Mouse (Mus musculus): ENCODE measurements around the gene Cxcr4.

The Cxcr4 gene

DNA sequence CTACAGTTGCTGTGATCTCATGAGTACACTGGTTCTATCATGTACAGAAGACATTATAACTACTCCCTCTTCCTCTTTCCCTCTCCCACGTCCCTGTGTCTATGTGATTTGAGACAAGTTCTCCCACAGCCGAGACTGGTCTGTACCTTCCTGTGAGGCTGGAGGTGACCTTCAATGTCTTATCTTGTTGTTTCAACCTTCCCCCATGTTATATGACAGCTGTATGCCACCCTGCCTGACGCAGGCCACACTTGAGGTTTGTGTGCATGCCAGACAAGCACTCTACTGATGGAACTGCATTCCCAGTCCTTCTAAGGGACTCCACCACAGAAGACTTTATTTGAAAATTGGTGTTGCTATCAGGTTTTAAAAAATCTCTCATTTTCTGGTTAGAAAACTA is 21.1 kb downstream of the Cxcr4 start:
- DNase-seq (ENCODE audit: low read depth, low spot score): no peak

DNA sequence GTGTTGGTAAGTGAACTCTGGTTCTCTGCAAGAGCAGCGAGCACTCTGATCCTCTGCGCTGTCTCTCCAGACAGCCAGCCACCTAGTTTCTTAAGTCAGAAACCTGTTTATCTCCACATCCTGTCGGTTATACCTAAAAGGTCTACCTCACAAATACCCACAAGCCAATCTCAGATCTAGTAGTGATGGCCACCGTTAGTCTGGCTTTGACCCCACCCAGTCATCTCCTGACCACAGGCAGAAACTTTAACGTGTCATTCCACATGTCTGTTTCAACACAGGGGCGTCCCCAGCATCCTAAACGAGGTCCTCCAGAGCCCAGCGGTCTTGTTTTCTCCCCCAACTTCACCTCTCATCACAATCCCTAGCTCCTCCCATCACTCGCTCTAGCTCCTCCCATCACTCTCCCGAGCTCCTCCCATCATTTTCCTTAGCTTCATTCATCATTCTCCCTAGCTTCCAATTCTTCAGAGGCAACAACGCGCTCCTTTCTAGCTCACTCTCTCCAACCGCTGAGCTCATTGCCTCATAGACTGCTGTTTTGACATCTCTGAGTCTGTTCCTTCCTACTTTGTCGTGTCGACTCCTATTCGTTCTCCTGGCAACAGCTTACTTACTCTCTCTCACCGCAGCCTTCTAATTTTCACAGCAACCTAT is 22.0 kb downstream of the Cxcr4 start:
- DNase-seq (ENCODE audit: low read depth, low spot score): no peak

DNA sequence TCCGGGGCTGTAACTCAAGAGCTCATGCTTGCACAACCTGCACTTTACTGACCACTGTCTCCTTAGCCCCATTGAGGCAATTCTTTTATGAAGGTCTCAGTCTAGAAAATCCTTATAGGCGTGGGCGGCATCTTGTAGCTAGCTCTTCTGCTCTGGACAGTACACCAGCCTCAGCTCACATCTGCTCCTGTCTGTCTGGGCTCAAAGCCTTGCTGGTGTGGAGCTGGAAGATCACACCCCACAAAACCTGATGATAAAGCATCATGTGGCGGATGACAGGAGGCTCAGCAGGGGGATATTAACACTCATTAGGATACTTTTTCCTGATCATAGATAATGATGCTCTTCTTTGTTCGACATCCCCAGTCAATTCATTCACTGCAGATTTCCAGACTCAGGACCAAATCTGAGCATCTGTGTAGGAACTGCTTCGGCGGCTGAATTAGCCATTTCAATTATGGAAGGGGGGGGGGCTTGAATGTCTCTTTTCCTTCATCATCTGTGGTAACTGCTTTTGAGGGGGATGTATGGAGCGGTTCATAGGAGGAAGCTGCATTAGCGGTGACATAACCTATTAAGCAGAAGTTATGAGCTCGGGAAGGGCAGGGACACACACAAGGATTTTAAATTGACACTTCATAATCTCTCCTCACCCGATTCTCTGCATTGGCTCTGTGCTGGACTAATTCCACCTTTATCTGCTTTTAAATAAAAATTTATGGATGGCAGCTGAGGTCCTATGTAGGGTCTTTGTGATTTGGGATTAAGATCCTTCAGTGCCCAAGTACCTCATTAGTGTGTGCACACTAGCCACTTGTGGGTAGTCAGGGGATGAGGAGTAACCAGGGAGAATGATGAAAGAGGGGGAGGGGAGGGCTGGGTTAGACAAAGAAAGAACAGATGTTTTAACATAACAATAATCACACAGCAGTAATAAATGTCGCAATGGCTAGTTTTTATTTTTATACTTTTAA is 24.6 kb downstream of the Cxcr4 start:
- no peak for DNase-seq (ENCODE audit: low read depth, low spot score)

DNA sequence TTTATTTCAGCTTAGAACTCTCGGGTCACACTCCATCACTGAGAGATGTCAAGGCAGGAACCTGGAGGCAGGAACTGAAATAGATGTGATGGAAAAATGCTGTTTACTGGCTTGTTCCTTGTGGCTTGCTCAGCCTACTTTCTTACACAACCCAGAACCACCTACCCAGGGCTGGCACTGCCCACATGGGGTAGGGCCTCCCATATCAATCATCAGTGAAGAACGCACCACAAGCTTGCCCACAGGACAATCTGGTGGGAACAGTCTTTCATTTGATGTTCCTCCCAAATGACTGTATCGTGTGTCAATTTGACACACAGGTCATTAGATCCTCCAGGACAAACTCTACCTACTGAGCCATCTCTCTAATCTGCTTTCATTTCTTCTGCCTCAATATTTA is 28.2 kb downstream of the Cxcr4 start:
- DNase-seq (ENCODE audit: low read depth, low spot score): no peak

DNA sequence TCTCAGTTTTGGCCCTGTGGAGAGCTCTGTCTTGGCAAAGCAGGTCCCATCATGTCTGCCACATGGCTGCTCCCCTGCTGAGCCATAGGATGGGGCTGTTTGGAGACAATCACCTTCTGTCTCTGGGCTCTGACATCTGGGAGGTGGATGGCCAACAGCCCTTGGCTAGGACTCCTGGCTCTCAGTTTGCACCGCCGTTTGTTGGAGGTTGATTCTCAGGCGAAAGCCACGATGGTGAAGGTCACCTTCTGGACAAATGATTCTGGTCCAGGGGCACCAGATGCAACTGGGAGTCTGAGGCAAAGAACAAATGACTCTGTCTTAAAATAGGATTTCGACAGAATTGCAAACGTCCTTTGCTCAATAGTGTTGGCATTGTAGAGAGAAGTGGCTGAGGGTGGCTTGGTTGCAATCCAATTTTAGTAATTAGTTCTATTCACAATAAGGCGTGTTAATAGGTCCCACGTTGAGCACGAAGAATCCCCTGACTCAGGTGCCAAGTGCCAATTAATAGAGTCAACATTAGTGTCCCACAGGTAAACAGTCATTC is 30.7 kb downstream of the Cxcr4 start:
- no peak for DNase-seq (ENCODE audit: low read depth, low spot score)

DNA sequence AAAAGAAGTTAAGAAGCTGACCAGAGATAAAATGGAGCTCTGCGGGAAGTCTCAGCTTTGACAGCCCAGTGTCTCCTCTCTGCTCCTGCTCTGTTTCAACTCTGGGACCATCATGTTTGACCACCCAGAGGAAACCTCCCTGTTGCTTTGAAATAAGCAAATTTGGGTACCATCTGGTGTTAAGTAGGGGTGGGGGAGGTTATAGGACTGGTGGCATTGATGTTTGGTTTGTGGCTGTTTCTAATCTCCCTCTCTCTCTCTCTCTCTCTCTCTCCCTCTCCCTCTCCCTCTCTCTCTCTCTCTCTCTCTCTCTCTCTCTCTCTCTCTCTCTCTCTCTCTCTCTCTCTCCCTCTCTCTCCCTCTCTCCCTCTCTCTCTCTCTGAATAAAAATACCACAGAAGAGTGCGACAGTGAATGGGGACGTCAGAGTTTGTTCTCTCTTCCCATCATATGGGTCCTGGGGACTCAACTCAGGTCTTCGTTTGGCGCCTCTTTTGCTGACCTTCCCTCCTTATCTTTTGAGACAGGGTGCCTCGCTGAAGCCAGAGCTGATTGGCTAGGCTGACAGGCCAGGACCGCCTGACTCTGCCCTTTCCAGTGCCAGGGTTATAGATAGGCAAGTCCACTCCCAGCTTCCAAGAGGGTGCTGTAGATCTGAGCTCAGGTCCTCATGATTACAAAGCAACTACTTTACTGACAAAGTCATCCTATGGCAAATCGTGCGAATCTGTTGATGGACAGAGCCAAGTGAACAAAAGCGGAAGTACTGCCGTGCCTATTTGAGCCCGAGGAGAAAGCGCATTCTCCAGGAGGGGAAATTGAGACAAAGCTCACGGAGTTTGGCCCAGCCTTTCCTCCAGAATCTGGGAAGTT is 31.4 kb downstream of the Cxcr4 start:
- no peak for DNase-seq (ENCODE audit: low read depth, low spot score)

DNA sequence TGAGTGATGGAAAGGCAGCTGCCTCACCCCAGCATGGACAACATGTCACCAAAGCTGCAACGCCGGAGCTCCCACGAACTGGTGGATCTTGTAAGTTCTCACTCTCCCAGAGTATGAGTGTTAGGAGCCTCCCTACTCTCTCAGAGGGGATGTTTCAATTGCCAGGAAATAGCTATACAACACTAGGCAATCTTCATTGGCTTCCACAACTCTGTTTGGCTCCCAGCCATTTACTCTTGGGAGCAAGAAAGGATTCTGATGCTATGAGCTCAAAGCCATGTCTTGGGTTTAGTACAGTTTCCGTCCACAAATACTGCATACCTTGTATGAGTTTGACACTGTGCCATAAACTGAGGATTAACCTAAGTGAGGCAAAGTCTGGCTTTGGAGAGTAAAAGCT is 34.1 kb downstream of the Cxcr4 start:
- DNase-seq (ENCODE audit: low read depth, low spot score): no peak

DNA sequence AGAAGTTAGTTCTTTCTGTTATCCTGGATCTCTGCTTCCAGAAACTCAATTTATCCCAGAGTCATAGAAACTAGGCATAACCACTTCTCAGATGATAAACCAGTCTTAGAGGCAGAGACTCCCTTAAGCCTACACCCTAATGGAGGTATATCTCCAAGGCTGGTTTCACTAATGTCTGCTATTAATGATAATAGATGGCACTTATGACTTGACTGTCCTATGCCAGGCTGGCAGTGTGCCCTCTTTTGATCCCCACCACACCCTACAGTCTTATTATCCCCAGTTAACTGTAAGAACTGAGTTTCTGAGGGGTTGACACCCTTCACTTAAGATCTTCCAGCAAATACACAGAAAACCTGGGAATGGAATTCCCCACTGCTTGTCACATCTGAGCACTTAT is 39.5 kb downstream of the Cxcr4 start:
- no peak for DNase-seq (ENCODE audit: low read depth, low spot score)

DNA sequence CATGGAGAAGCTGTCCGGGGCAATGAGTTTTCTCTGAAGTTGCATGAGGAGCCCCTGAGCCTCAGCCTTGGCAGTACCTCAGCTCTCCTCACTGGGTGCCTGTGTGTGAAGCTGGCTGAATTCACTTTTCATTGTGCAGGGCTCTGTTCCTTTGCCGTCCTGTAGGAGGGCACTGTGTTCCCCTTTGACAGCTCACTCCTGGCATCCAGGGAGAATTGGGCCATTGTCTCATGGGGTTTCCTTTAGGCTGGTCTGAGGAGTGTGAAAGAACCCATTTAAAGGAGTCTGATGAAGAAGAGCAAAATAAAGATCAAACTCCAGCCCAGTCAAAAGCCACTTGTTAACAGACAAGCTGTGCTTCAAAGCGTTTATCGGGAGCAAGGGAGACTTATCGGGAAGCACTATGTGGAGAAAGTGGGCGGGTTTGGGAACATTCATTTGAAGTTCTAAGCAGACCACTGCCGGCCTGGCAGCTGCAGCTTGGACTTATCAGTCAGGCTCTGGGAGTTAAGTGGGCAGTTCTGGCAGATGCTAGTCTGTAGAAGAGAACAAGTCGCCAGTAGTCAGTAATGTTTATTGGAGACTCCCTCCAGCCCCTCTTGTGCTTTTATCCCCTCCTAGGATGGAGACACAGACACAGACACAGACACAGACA is 40.2 kb downstream of the Cxcr4 start:
- no peak for DNase-seq (ENCODE audit: low read depth, low spot score)

DNA sequence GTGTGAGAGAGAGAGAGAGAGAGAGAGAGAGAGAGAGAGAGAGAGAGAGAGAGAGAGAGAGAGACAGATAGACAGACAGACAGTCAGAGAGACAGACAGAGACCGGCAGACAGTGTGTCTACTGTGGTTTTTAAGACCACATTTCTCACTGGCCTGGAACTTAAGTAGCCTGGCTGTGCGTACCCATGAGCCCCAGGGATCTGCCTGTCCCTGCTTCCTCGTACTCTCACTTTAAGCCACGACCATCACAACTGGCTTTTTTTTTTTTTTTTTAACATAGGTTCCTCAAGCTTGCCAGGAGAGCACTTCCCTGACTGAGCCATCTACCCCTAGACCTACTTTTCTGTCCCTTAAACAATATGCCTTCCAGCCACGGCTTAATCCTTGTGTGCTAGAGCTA is 42.7 kb downstream of the Cxcr4 start:
- no peak for DNase-seq (ENCODE audit: low read depth, low spot score)

DNA sequence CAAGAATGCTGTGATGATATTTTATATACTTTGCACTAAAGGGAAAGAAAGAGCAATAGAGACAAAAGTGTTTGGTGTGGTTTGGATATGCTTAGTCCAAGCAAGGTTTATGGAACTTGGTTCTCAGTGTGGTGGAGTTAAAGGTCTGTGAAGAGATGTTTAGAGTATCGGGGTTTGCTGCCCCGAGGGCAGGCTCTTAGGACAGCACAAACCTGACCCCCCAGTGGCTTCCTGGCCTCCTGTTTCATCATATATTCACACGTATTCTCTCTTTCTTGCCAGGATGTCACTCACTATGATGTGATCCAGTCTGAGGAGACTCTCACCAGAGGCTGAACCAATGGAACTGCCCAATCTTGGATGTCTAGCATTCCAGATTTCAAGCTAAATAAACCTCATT is 43.1 kb downstream of the Cxcr4 start:
- no peak for DNase-seq (ENCODE audit: low read depth, low spot score)

DNA sequence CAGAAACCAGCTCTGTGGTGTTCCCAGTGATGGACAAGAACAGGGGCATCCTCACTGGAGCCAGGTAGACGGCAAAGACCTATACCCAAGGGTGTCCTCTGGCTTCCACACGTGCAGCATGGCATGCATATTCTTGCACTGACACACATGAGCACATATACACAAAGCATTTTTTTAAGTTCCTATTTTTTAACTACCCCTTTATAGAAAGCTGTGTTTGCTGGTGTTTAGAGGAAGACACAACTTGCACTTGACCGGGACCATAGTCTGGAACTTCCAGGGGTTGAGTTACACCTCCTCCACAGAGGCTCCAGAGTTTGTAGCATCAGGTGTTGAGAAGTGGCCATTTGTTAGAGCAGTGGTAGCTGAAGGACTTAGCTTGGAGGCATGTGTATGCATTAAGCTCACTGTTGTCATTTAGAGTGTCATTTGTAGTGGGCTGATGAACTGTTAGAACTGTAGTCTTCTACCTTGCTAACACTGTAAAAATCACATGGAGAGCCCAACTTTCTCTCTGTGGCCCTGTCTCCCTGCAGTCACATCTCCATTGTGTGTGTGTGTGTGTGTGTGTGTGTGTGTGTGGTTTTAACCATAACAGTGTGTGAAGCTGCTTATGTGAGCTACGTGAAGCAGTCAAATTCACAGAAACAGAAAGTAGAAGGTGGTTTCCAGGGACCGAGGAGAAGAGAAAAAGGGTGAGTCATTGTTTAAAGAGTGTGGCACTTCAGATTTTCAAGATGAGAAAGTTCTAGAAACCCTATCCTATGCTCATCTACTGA is 43.7 kb downstream of the Cxcr4 start:
- no peak for DNase-seq (ENCODE audit: low read depth, low spot score)

DNA sequence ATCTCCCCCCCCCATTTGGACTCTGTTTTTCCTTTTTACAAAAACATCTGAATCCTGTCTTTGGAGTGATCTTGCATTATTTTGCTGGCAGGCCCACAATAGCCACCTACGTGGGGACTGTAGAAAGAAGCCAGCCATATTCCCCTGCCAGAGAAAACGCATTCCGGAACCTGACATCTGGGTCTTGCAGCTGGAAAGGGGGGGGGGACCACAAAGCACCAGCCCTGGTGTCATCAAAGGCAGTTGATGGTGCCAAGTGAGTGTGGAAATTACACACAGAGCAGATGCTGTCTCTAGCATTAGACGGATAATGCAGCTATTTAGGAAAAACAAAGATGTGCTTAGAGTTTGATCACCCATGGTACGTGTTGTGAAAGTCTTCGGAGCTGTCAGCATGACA is 46.4 kb downstream of the Cxcr4 start:
- no peak for DNase-seq (ENCODE audit: low read depth, low spot score)

DNA sequence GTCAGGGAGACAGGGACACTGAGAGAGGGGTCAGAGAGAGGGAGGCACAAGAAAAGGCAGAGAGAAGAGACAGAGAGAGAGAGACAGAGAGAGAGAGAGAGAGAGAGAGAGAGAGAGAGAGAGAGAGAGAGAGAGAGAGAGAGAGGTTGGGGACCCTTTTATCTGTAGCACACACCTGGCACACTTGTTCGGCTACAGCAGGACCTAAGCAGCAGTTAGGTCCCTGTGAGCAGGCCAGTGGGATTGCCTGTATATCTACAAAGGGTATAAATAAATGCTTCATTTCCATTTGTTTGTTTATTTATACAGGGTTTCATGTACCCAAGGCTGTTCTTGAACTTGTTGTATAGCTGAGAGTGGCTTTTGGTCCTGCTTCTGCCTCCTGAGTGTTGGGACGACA is 49.0 kb downstream of the Cxcr4 start:
- no peak for DNase-seq (ENCODE audit: low read depth, low spot score)

DNA sequence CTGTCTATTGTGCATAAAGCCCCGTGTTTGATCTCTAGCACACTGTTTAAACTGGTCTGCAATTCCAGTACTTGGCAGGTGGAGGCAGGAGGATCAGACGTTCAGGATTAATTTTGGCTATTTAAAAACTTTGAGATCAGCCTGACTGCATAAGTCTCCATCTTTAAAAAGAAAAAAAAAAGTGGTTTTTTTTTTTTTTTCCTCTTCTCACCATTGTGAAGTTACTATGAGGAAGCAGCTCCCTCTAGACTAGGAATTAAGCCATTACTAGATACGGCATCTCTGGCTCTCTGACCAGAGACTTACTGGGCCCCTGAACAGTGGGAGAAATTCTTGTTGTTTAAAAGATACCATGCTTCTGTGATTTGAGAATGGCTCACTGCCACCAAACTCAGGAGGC is 49.5 kb downstream of the Cxcr4 start:
- no peak for DNase-seq (ENCODE audit: low read depth, low spot score)

DNA sequence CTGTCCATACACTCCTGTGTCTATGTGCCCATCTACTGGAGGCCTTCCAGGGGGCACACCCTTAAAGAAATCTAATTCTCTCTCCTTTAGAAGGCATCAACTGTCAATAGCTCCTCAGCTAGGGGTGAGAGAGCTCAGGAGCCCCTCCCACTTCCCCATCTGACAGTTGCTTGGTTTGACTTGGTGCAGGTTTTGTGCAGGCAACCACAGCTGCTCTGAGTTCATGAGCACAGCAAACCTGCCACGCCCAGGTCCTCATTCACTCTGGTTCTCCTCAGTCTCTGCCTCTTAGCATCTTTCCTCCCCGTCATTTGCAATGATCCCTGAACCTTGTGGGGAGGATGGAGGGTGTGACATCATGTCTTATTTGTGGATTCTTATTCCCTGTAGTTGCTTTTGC is 51.9 kb downstream of the Cxcr4 start:
- DNase-seq (ENCODE audit: low read depth, low spot score): no peak

DNA sequence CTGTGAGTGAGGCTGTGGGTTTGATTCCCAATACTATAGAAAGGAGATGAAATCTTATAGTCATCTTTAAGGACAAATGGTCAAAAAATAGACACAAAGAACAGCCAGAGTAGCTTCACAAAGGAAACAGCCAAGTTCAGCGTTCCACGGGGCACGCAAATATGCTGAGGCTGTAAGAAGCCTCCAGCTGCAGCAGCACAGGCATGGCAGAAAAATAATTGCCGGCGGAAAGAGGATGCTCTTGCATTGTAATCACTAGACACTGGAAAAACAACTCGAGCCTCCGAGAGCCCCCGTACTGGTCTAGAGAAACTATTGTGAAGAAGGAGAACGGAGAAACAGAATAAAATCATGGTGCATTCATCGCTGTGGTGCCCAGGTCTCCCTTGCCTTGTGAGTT is 52.5 kb downstream of the Cxcr4 start:
- no peak for DNase-seq (ENCODE audit: low read depth, low spot score)

Data from brain, embryonic 18.5 days (tissue).